Mouse (Mus musculus) kidney, embryonic 16.5 days (tissue): ENCODE data around the gene Myt1l. TPM values are rescaled to one million over a fixed set of nuclear protein-coding genes. Genes with fewer than 3 reads are reported as not detected.

Source experiments
- ATAC-seq: fragments of 200-750 bp; cut with Nextera tagmentation; 2 replicates; pipeline ENCODE4 v1.8.0; 2017; ENCODE audit warnings: moderate TSS enrichment; ENCODE audit not compliant: low FRiP score, low TSS enrichment
- H3K27ac ChIP-seq: fragments of 300-500 bp; sonication (generic); 2 replicates; pipeline ENCODE4 v1.5.1; 2014; ENCODE audit warnings: low read length
- H3K27me3 ChIP-seq: fragments of 300-500 bp; sonication (generic); 2 replicates; pipeline ENCODE4 v1.6.1; 2014; ENCODE audit warnings: low read length, control low read depth, mixed read lengths; ENCODE audit not compliant: insufficient read depth
- H3K36me3 ChIP-seq: fragments of 300-500 bp; sonication (generic); 2 replicates; pipeline ENCODE4 v1.6.1; 2014; ENCODE audit warnings: low read length, control low read depth, mixed read lengths; ENCODE audit not compliant: insufficient read depth
- H3K4me1 ChIP-seq: fragments of 300-500 bp; sonication (generic); 2 replicates; pipeline ENCODE4 v1.6.1; 2014; ENCODE audit warnings: low read length, control low read depth, mixed read lengths; ENCODE audit not compliant: insufficient read depth
- H3K4me2 ChIP-seq: fragments of 300-500 bp; sonication (generic); replicated peaks from 2 replicates; pipeline ENCODE4 v1.6.1; 2014; ENCODE audit warnings: low read depth, low read length
- H3K4me3 ChIP-seq: fragments of 300-500 bp; sonication (generic); 2 replicates; pipeline ENCODE4 v1.5.1; 2014; ENCODE audit warnings: mild to moderate bottlenecking, low read length
- H3K9ac ChIP-seq: fragments of 300-500 bp; sonication (generic); replicated peaks from 2 replicates; pipeline ENCODE4 v1.6.1; 2014; ENCODE audit warnings: low read length
- H3K9me3 ChIP-seq: fragments of 300-500 bp; sonication (generic); 2 replicates; pipeline ENCODE4 v1.6.1; 2016; ENCODE audit warnings: low read length, control low read depth
- WGBS: fragments of 180-500 bp; shearing (Covaris S2); extraction: QIAGEN DNeasy Blood & Tissue Kit; methylation state at CpG from one replicate; pipeline ENCODE4 v1.1.7; 2014; 5-methylcytosine and 5-hydroxymethylcytosine counted together
- polyA plus RNA-seq: library from polyadenylated mRNA; unstranded; fragments of >200 nt; fragmentation: Nextera tagmentation; extraction: Ambion mirVana; gene quantifications from 2 replicates; pipeline ENCODE4 v1.2.1, GENCODE M21; 2015

The Myt1l gene
- polyA plus RNA-seq, 1 experiment from 2014 or later = 0.41 TPM

DNA sequence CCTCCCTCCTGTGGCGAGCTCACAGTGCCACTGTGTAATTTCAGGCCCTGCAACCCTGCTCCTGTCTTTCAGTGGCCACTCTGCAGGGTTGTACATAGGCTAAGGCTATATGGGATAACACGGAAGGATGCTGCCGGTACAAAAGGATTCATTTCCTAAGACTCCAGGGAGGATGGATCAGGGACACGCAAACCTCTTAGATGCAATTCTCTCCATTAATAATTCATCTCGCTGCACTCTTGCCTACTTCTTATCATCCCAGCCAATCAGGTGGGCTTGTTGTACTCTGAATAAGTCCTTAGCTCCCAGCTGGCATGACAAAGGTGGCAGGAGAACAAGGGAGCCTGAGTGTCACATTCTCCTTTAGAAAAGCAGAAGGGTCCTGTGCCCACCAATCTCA lies 264.8 kb downstream of the Myt1l start:
- no peak for ATAC-seq
- WGBS = 83% methylated on average over 5 of the region's 5 CpGs
- H3K4me1 ChIP-seq = no peaks in the 10 kb centered on the region
- H3K9ac ChIP-seq = no peak overlapping the region
- H3K4me3 ChIP-seq = no peak overlapping the region
- H3K9me3 ChIP-seq = no peaks in the 10 kb centered on the region
- no peaks in the 10 kb centered on the region for H3K36me3 ChIP-seq
- H3K4me2 ChIP-seq = no peak overlapping the region
- H3K27ac ChIP-seq = no peak overlapping the region
- H3K27me3 ChIP-seq = no peaks in the 10 kb centered on the region

DNA sequence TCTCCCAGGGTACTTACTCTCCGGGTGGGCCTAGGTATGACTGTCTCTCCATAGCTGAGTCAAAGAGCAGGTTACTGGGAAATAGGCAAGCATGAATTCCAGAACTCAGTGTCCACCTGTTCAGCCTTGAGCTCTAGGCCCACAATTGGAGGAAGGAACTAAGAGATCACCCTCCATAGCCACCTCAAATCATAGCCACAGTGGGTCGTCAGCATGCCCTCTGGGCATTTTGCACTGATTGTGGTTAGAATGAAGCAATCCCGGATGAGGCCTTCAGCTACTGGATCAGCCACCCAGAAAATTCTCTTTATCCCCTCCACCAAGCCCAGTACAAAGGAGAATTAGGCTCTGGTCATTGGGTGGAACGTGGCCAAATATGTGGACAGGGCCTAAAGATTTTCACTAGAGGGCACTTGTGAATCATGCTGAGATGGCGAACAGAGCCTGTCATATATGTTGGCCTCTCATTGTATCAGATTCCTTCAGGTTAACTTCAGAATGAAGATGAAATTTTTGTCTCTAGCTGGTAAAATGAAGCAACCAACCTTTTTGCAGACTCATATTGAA lies 267.0 kb downstream of the Myt1l start:
- H3K36me3 ChIP-seq = no peaks in the 10 kb centered on the region
- 74% methylated on average over 5 of the region's 5 CpGs for WGBS
- H3K27ac ChIP-seq = no peak overlapping the region
- H3K9ac ChIP-seq = no peak overlapping the region
- H3K4me1 ChIP-seq = no peaks in the 10 kb centered on the region
- no peaks in the 10 kb centered on the region for H3K9me3 ChIP-seq
- no peak for ATAC-seq
- H3K4me2 ChIP-seq = no peak overlapping the region
- no peaks in the 10 kb centered on the region for H3K27me3 ChIP-seq
- no peak overlapping the region for H3K4me3 ChIP-seq

DNA sequence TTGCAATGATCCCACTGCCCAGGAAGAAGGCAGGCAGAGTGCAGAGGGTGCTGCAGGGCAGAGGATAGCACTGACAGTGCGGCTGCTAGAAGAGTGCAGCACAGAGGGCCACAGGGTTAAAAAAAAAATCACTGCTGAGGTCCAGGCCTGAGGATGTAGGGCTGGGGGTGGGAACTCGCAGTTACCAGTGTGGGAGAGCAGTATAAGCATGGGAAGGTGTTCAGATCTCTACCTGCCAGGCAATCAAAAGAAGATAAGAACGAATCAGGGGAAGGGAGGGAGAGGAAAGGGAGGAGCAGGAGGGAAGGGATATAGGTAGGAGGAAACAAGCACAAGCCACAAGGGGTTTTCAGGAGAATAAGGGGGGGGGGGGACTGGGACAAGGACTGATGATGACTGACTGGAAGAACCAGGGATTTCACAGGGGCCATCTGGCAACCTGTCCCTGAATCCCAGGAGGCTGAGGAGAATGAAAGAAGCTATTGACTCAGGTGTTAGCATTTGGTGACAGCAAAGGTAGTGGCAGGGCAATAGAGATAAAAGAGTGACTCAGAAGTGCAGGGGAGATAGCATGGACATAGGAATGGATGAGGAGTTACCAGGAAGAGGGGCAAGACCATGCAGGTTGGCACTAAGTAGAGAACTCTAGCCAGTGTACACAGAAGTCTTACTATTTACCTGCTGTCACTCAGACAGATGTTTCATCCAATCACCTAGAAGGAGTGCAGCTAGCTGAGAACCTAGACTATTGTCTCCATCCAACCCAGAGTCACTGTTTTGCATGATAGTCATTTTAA lies 270.6 kb downstream of the Myt1l start:
- Histone ChIP-seq H3K36me3 (no peaks in the 10 kb centered on the region), H3K4me3 (no peak overlapping the region), H3K9ac (no peak overlapping the region), H3K9me3 (no peaks in the 10 kb centered on the region), H3K27ac (no peak overlapping the region), H3K27me3 (no peaks in the 10 kb centered on the region), H3K4me1 (no peaks in the 10 kb centered on the region), H3K4me2 (no peak overlapping the region)
- no peak for ATAC-seq
- 48% methylated on average over 3 of the region's 3 CpGs for WGBS

DNA sequence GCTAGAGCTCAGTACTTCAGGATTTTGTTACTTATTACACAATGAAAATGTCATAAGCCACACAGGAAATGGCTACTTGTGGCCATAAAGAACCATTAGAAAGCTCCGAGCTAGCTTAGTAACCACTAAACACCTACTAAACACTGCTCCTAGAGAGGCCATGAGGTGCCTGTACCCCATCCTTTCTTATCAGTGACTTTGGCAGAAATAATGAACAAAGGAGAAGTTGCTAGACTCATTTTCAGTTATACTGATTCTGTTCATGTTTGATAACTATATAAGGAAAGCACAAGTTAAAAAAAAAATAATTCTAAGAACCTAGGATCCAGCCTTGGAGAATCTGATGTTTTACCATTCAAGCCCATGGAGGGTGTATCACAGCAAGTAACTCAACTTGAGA lies 278.2 kb downstream of the Myt1l start:
- 58% methylated on average over 1 of the region's 1 CpGs for WGBS
- no peak overlapping the region for H3K4me3 ChIP-seq
- H3K9me3 ChIP-seq = no peaks in the 10 kb centered on the region
- H3K4me1 ChIP-seq = no peaks in the 10 kb centered on the region
- ATAC-seq = no peak
- H3K9ac ChIP-seq = no peak overlapping the region
- H3K4me2 ChIP-seq = no peak overlapping the region
- no peaks in the 10 kb centered on the region for H3K27me3 ChIP-seq
- H3K36me3 ChIP-seq = no peaks in the 10 kb centered on the region
- H3K27ac ChIP-seq = no peak overlapping the region

DNA sequence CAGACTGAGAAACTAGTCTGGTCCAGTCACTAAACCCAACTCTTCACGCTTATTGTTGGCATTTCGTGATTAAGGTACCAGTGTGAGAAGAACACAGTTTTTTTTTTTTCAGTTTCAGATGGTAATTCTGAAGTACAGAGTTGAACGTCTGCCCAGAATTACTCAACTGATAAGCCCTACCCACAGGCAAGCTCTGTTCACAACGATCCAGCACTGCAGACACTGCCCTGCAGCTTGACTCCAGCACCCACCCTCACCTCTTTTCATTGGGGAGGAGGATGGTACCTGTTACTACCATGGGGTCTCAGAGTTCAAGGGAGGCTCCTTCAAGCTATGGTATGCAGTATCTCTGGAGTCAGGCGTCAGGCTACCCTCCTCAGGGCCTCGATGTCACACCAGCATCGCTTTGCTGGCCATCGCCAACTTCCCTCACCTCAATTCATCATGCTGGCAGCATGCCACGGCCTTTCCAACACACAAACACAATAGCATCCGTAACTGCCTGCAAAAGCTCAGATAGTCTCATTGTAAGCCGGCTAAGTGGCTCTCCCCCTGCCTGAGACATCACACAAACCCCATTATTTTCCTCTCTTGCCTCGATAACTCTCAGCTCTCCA lies 281.5 kb downstream of the Myt1l start:
- no peaks in the 10 kb centered on the region for H3K36me3 ChIP-seq
- H3K9me3 ChIP-seq = no peaks in the 10 kb centered on the region
- no peak overlapping the region for H3K27ac ChIP-seq
- no peak for ATAC-seq
- no peaks in the 10 kb centered on the region for H3K4me1 ChIP-seq
- H3K27me3 ChIP-seq = no peaks in the 10 kb centered on the region
- H3K9ac ChIP-seq = no peak overlapping the region
- 55% methylated on average over 12 of the region's 12 CpGs for WGBS
- no peak overlapping the region for H3K4me2 ChIP-seq
- no peak overlapping the region for H3K4me3 ChIP-seq

DNA sequence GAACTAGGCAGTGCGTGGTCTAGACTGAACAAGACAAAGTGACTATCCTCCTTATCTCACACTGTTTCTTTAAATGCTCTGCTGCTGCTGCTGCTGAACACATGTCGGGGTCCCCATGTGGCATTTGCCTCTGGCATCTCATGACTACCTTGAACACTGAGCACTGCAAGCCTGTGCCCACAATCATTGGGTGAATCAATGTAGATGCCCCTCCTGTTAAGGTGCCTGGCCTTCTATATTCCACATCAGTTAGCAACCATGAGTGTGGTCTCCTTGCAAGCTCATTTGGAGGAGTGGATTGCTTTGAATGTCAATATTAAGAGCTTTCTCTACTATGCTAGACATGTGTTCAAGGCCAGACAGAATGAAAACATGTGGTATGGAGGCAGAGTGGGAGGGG lies 287.3 kb downstream of the Myt1l start:
- H3K27me3 ChIP-seq = no peaks in the 10 kb centered on the region
- ATAC-seq = no peak
- no peak overlapping the region for H3K27ac ChIP-seq
- H3K9me3 ChIP-seq = no peaks in the 10 kb centered on the region
- no peak overlapping the region for H3K9ac ChIP-seq
- H3K36me3 ChIP-seq = no peaks in the 10 kb centered on the region
- no peaks in the 10 kb centered on the region for H3K4me1 ChIP-seq
- no peak overlapping the region for H3K4me2 ChIP-seq
- 78% methylated on average over 2 of the region's 2 CpGs for WGBS
- H3K4me3 ChIP-seq = no peak overlapping the region

DNA sequence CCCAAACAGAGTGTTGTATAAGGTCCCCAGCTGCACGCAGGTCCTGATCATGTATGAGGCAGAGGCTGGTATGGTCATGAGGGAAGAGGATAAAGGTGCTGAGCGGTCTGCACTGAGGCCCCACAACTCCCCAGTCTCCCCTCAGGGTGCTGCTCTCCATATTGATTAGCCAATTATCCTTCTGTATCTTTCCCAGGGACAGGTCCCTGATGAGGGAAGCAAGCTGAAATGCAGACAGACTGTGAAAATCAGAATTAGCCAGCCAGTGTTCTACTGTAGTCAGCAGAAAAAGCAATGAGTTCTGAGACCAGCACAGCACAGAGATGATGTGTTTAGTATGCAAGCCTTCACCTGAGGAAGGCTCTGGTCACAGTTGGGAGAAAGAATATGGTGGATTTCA lies 287.9 kb downstream of the Myt1l start:
- Histone ChIP-seq H3K4me2 (no peak overlapping the region), H3K36me3 (no peaks in the 10 kb centered on the region)
- WGBS = 89% methylated on average over 2 of the region's 2 CpGs

DNA sequence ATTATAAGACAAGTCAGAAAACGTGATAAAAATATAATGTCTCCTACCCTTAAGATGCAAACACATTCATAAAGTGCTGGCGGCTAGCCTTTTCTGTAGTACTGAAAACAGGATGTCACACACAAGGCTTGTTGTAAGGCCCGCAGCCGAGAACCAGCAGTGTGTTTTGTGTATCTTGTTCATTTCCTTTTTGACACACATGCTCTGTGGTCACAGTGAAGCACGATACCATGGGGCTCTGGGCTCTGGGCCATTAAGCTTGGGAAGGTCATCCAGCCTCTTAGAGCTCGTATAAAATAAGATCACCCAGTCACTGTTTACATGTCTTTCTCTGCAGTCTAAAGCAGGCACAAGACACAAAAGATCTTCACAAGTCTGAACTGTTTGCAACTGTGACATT lies 288.6 kb downstream of the Myt1l start:
- H3K4me1 ChIP-seq = no peaks in the 10 kb centered on the region
- no peak overlapping the region for H3K4me3 ChIP-seq
- no peak overlapping the region for H3K9ac ChIP-seq
- H3K9me3 ChIP-seq = no peaks in the 10 kb centered on the region
- H3K36me3 ChIP-seq = no peaks in the 10 kb centered on the region
- WGBS = 32% methylated on average over 6 of the region's 6 CpGs
- H3K4me2 ChIP-seq = no peak overlapping the region
- no peaks in the 10 kb centered on the region for H3K27me3 ChIP-seq
- H3K27ac ChIP-seq = no peak overlapping the region
- ATAC-seq = peak; percentile 19; the same call in 1 of the 2 replicates

More for the DNA sequence above, 287.9 kb downstream of the Myt1l start:
- no peak for ATAC-seq
- Histone ChIP-seq H3K9me3 (no peaks in the 10 kb centered on the region), H3K4me1 (no peaks in the 10 kb centered on the region), H3K27me3 (no peaks in the 10 kb centered on the region), H3K27ac (no peak overlapping the region), H3K4me3 (no peak overlapping the region), H3K9ac (no peak overlapping the region)

DNA sequence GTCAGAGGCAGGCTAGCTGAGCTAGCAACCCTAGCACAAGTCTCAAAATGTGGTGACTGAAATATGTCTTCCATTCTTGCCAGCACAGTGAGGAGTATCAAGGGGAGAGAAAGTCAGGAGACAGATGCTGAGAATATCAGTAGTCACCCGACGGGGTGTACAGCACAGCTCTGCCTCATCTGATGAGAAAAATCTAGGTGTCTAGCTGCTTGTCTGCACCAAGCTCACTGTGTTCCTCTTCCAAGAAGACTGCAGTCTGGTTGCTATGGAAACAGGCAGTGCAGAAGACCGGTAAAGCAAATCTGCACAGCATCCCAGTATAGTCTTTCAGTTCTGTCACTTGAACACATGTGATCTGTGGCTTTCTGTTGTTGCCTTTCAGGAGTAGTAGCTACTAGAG lies 294.0 kb downstream of the Myt1l start:
- no peak for ATAC-seq
- no peaks in the 10 kb centered on the region for H3K9me3 ChIP-seq
- no peaks in the 10 kb centered on the region for H3K27me3 ChIP-seq
- H3K4me2 ChIP-seq = no peak overlapping the region
- no peak overlapping the region for H3K4me3 ChIP-seq
- no peaks in the 10 kb centered on the region for H3K4me1 ChIP-seq
- no peak overlapping the region for H3K9ac ChIP-seq
- H3K27ac ChIP-seq = no peak overlapping the region
- WGBS = 54% methylated on average over 3 of the region's 3 CpGs
- no peaks in the 10 kb centered on the region for H3K36me3 ChIP-seq

DNA sequence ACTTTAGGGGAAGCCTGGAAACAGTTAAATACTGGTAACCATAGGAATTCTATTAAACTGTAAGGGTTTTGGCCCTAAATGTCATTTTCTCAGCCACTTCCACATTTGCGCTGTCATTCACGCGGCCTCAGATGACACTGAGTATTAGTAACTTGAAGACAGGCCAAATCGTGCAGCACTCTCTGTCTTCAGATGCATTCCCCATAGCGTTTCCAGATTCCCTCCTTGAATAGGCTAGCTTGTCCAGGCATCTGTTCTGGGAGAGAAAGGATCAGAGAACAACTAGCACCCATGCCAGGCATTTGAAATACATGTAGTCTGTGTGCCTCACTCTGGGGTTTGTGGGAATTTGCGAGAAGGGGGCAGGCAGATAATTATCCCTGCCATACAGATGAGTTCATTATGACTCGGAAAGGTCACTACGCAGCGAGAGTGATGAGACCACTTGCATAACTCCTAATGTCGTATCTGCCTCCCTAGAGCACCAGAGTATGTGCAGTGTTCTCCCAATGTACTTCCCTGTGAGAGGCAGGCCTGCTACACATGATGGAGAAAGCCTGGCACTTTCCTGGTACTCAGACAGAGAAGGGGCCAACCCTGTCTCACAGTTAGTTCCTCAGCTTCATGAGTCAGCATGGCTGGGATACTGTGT lies 295.7 kb downstream of the Myt1l start:
- H3K36me3 ChIP-seq = no peaks in the 10 kb centered on the region
- no peak overlapping the region for H3K9ac ChIP-seq
- ATAC-seq = no peak
- no peak overlapping the region for H3K27ac ChIP-seq
- no peak overlapping the region for H3K4me3 ChIP-seq
- 85% methylated on average over 10 of the region's 10 CpGs for WGBS
- no peaks in the 10 kb centered on the region for H3K4me1 ChIP-seq
- no peaks in the 10 kb centered on the region for H3K27me3 ChIP-seq
- no peaks in the 10 kb centered on the region for H3K9me3 ChIP-seq
- no peak overlapping the region for H3K4me2 ChIP-seq
